Mouse (Mus musculus): ENCODE measurements around the gene Trim67.

Gene Trim67

DNA sequence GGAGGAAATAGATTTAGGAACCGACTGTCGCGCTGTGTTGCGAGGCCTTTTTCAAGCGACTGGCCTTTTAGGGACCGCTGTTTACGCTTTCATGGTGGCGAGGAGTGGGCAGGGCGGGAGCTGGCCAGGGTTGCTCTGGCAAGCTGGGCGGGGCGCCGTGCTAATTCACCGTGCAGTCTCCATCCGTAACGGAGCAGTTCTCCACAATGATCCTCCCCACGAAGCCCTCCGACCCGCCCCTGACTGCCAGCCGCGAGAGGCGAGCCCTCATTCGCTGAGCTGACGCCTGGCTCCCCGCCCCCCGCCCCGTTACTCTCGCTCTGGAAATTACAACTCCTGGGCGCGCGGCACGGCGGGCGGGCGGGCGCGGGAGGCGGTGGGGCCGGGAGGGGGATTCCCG lies at the start of gene Trim67:
Gene Trim67, plus strand, starts transcription at position 385 of the 400 bp plus-strand sequence.
- TF ChIP-seq GATA4 (IDR thresholded peaks at IDR 0.05; ENCODE audit: insufficient replicate concordance, low read length) = no peak

DNA sequence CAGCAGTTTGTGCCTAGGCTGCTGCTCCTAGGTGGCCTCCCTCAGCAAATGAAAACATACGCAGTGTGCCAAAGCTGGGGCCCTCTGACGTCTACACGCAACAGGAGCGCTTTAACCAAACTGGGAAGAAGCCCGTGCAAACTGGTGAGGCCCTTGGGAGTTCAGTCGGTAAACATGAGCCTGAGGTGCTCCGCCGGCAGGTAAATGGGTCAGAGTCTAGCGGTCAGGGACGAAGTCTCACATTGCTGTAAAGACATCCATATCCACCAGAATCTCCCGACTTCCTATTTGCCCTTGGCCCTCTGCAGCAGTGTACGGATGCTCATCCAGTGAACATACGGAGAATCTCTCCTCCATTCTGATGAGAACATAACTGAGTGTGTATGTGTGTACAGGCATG lies 46.2 kb upstream of the Trim67 start:
- TF ChIP-seq GATA4 (IDR thresholded peaks at IDR 0.05; ENCODE audit: insufficient replicate concordance, low read length) = no peak

DNA sequence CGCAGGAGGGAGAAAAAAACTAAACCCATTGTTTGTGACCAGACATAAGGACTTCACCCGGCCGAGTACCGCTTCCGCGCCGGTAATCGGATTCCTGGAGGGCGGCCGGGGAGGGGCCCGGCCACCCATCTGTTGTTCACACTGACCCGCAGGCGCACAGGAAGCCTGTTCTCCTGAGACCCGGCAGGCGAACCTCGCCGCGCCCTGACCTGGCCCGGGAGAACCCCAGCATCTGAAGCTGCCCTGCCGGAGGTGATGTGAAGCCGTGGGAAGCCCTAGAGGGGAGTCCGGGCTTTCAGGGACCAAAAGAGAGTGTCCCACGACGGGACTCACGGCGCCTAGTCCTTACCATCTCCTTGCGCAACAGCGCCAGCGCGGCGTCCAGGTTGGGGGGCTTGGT lies 41.7 kb upstream of the Trim67 start:
- no peak for TF ChIP-seq GATA4 (IDR thresholded peaks at IDR 0.05; ENCODE audit: insufficient replicate concordance, low read length)

DNA sequence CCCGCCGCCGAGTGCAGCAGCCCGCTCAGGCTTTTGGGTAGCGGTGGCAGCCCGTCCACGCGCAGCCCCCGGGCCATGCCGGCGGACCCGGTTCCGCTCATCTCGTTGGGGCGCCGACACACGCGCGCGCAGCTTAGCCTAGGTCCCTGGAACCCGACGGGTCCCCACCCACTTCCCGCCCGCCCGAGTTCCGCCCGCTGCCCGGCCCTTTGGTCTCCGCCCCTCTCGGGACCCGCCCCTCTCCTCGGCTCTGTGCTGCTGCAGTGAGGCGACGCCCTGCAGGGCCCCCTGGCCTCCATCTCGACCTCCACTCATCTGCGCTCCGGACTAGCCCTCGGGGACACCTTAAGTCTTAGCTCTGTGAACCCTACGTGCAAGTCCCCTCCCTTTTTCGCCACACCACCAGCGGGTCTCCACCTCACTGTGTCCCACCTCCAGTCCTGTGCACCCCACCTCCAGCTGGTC lies 41.2 kb upstream of the Trim67 start, which contains the start of gene Fam89a:
Gene Fam89a, minus strand, starts transcription at position 124 of the 465 bp plus-strand sequence.
- TF ChIP-seq GATA4 (IDR thresholded peaks at IDR 0.05; ENCODE audit: insufficient replicate concordance, low read length) = no peak

DNA sequence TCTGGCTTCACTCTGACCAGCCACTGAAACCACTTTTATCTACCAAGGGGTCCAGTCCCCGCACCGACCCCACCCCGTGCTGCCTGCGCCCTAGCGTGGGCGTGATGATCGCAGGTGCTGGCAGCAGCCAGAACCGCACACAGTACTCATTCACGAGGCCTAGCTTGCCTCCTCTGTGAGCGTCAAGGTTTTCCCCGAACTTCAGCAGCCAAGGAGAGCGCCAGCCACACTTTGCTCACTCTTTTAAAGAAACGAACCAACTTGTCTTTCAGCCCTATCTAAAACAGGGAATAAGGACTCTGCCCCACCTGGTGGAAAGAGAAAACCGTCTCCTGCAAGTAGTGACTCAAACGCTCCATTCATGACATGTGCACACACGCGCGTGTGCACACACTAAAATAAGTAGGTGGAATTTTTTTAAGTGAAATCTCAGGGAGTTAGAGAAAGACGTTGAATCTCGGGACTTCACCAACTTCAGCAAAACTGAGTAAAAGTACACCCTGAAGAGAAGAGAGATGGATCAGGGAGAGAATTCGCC lies 40.5 kb upstream of the Trim67 start:
- no peak for TF ChIP-seq GATA4 (IDR thresholded peaks at IDR 0.05; ENCODE audit: insufficient replicate concordance, low read length)

DNA sequence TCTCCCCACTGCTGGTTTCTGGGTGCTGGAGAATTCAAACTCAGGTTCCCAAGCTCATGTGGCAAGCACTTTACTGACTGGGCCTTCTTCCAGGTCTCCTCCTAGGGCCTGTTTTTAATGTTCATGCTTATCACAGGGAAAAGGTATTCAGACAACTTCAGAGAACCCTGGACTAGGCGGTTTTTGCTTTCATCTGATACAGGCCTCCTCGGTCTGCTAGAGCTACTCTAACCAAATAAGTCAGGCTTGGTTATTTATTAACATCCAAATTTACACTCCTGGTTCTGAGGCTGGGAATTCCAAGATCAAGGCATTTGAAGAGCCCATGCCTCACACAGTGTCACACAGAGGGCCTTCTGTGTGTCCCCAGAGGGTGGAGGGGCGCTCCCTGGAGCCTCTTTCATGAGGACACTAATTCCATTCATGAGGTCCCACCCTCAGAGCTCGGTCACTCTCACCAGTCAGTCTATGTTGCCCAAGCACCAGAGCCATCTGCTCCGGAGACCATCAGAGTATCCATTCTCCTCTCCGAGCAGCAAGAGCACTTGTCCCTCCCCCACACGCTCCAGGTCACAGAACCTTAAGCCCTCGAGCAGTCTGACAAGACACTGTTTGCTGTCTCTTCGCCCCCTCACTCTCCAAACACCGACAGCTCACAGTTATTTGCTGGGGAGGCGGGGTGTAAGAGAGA lies 38.6 kb upstream of the Trim67 start:
- no peak for TF ChIP-seq GATA4 (IDR thresholded peaks at IDR 0.05; ENCODE audit: insufficient replicate concordance, low read length)

DNA sequence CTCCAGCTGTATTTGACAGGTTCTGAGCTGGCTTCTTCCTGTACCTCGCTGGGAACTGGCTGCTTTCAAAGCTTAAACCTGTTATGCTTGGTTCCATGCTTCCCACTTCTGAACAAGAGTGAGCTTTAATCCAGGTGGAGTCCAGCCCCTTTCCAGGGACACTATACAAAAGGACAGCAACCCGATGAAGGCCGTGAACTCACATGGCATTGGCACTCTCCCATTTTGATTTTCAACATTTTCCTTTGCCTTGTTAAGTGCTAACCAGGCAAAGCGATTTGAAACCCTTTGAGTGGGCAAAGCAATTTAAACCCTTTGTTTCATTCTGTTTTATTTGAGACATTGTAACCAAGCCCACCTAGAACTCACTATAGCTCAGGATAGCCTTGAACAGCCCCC lies 38.1 kb upstream of the Trim67 start:
- TF ChIP-seq GATA4 (IDR thresholded peaks at IDR 0.05; ENCODE audit: insufficient replicate concordance, low read length) = no peak

DNA sequence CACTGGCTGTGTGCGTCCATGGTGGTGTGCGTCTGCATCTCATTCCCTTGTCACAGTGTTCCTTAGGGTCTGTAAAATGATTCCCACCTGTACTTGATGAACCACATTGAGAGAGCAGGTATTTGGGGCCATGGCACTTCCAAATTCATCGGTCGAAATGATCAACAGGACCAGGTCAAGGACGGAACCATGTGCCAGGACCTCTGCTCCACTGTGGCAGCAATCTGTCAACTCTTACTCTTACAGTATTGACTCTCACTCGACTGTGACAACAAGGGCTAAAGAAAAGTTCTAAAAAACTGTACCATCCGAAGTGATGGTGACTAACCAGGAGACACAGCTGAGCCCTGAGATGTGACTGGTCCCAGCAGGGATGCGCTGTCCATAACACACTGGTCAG lies 37.4 kb upstream of the Trim67 start:
- TF ChIP-seq GATA4 (IDR thresholded peaks at IDR 0.05; ENCODE audit: insufficient replicate concordance, low read length) = no peak; the same call in 1 of the 2 replicates

DNA sequence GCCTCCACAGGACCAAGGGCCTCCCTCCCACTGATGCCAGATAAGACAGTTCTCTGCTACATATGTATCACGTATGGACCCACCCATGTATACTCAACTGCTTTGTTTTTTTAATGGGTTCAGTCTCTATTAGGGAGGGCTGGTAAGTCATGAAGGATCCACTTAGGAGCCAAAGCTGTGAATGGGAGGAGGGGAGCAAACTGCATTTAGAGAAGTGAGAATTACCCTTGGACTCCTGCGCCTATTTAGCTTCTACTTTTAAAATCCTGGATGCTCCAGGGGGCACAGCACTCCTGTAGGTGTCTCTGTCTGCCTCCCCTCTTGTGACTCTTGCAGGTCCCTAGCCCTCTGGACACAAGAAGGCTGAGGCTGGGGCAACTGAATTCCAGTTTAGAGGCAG lies 36.7 kb upstream of the Trim67 start:
- TF ChIP-seq GATA4 (IDR thresholded peaks at IDR 0.05; ENCODE audit: insufficient replicate concordance, low read length) = no peak

DNA sequence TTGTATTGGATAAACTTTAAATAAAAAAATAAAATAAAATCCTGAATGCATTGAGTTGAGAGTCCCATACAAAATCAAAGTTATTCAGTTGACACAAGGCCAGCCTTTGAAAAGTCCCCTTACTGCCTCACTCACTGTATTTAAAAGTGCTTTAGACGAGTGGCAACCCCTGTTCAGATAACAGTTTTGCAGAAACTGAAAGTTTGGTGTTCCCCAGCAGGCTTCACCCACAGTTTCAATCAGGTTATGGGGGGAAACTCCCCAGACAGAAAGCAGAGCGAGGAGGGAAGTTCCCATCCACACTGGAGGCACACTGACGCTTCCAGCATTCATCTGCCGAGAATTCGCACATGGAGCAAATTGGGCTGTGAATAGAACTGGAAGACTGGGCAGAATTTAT lies 36.3 kb upstream of the Trim67 start:
- no peak for TF ChIP-seq GATA4 (IDR thresholded peaks at IDR 0.05; ENCODE audit: insufficient replicate concordance, low read length)

DNA sequence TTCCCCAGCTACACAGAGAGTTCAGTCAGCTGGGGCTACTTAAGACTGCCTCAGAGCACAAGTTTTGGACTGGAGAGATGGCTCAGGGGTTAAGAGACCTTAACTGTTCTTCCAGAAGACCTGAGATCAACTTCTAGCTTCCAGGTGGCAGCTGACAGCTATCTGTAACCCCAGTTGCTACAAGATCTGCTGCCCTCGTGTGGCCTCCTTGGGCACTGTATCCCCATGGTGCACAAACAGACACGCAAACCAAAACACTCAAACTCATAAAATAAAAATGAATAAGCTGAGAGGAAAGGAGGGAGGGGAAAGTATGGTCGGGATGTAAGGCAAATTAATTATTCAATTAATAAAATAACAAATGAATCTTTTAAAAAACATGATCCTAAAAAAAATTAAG lies 34.3 kb upstream of the Trim67 start:
- TF ChIP-seq GATA4 (IDR thresholded peaks at IDR 0.05; ENCODE audit: insufficient replicate concordance, low read length) = no peak

DNA sequence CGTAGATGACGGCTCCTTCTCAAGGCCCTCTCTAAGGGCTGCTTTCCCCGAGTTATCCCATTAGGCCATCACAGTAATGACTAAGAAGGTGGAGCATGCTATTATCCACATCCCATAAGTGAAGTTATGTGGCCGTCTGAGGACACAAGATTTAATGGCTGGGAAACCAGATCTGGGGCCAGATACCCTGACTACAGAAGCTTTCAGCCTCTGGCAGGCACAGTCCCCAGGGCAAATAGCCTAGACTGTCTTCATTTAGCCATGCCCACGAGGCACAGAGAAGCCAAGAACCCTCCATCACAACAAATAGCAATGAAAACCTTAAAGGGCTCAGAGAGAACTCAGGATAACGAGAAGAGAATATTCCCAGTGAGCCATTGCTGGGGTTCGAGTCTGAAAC lies 29.8 kb upstream of the Trim67 start:
- TF ChIP-seq GATA4 (IDR thresholded peaks at IDR 0.05; ENCODE audit: insufficient replicate concordance, low read length) = no peak

DNA sequence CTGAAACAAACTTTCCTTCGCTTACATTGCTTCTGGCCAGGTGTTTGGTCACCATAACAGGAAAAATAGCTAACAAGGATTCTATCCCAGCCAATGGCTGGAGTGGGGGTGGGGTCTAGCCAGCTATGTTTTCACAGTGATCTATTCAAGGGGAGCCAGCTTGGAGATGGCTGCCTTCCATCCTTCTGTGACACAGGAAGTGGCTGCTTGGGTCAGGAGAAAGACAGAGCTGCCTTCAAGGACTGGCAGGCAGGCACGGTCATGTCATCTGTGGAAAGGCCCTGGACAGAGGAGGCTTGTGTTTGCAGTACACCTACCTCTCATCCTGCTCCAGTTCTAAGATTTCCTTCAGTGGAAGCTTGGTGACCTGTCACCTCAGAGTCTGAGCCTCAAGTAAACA lies 20.5 kb upstream of the Trim67 start:
- TF ChIP-seq GATA4 (IDR thresholded peaks at IDR 0.05; ENCODE audit: insufficient replicate concordance, low read length) = no peak

DNA sequence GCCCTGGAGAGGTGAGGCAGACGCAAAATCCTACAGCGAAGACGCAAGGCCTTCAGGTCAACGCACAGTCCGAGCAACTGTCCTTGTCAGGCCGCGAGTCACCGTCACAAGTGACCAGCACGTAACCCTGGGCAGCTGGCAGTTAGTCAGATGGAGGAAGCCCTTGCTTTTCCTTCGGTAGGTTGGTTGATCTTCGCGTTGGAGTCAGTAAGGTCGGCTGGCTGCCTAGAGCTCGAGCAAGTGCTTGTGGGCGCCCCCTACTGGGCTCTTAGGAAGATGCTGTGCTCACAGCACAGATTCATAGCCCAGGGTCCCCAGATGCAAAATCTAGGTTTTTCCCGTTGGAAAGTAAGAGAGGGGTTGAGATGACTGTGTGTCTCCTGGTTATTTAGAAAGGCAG lies 17.2 kb upstream of the Trim67 start:
- TF ChIP-seq GATA4 (IDR thresholded peaks at IDR 0.05; ENCODE audit: insufficient replicate concordance, low read length) = no peak

DNA sequence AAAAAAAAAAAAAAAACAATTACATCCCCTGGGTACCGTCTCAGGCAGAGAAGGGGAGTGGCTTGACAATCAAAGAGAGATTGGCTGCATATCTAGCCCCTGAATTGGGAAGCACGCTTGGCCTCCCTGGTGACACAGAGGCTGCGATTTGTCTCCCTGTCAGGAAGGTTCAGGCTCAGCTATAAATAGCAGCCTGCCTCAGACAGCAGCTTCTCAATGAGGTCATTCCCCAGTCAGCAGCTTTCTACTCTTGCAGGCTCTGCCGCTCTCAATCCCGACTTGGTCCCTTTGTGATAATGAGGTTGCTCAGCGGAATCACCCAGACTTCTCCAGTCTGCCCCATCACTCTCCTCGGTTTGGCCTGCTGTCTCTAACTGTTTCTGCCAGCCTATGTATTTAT lies 12.7 kb upstream of the Trim67 start:
- no peak for TF ChIP-seq GATA4 (IDR thresholded peaks at IDR 0.05; ENCODE audit: insufficient replicate concordance, low read length)

DNA sequence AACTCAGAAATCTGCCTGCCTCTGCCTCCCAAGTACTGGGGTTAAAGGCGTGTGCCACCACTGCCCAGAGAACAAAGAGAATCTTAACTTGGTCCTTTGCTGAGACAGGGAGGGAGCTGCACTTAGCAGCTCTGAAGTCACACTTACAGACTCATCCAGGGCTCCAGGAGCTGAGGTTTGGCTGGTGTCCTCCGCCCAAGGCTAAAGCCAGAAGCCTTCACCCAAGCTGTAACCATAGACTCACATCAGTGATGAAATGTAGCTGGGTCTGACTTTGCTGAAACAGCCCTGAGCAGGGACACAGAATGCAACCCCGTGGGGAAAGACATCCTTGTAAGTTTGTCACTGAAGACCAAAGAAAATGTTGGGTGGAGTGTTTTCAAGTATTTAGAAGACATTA lies 10.5 kb upstream of the Trim67 start:
- no peak for TF ChIP-seq GATA4 (IDR thresholded peaks at IDR 0.05; ENCODE audit: insufficient replicate concordance, low read length)

DNA sequence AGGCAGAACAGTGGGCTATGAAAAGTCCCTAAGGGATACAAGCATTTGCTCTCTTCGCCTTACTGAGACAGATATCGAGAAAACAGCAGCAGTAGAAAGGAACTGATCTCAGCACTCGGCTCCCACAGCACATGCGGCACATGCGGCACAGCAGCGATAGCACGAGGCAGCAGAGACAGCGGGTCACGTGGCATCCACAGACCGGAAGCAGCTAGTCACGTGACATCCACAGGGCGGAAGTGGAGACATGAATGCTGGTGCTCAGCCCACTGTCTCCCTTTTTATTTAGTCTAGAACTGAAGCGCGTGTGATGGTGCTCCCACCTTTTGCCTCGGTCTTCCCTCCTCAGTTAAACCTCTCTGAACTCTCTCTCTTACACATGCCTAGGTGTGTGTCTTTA lies 9.7 kb upstream of the Trim67 start:
- TF ChIP-seq GATA4 (IDR thresholded peaks at IDR 0.05; ENCODE audit: insufficient replicate concordance, low read length) = no peak
